Mouse (Mus musculus): ENCODE results near the gene Il21r. TPM values are rescaled to one million over a fixed set of nuclear protein-coding genes. Genes with fewer than 3 reads are reported as not detected.

Il21r gene
- total RNA-seq, 2 experiments from 2014 or later, result 2.2 to 2.5 TPM

GRCm38 (mm10) chr7:125601280-125601670 is 2.0 kb upstream of the Il21r start:
- no peak for DNase-seq

- DNase-seq, result no peak
These were observed 1.3 kb upstream of the Il21r start for GRCm38 (mm10) chr7:125601821-125602448.

GRCm38 (mm10) chr7:125604362-125605319 is 1.4 kb downstream of the Il21r start:
- no peak for DNase-seq

- DNase-seq, result no peak
These were observed 2.5 kb downstream of the Il21r start for GRCm38 (mm10) chr7:125605725-125606139.

GRCm38 (mm10) chr7:125606265-125607164 is 3.3 kb downstream of the Il21r start:
- DNase-seq, result no peak

GRCm38 (mm10) chr7:125607384-125608182 is 4.4 kb downstream of the Il21r start:
- DNase-seq, result no peak

GRCm38 (mm10) chr7:125608183-125608688 is 5.0 kb downstream of the Il21r start:
- DNase-seq, result no peak

GRCm38 (mm10) chr7:125613579-125613978 is 10.3 kb downstream of the Il21r start:
- no peak for DNase-seq

- no peak for DNase-seq
These were observed 12.2 kb downstream of the Il21r start for GRCm38 (mm10) chr7:125615453-125615852.

GRCm38 (mm10) chr7:125618016-125618415 is 14.8 kb downstream of the Il21r start:
- no peak for DNase-seq

- no peak for DNase-seq
These were observed 16.8 kb downstream of the Il21r start for GRCm38 (mm10) chr7:125620077-125620476.

GRCm38 (mm10) chr7:125622741-125623685 is 19.8 kb downstream of the Il21r start:
- DNase-seq, result no peak

GRCm38 (mm10) chr7:125625219-125625618 is 22.0 kb downstream of the Il21r start:
- DNase-seq, result no peak

GRCm38 (mm10) chr7:125625829-125626228 is 22.6 kb downstream of the Il21r start:
- DNase-seq, result no peak

GRCm38 (mm10) chr7:125630317-125630716 is 27.1 kb downstream of the Il21r start:
- DNase-seq, result no peak

GRCm38 (mm10) chr7:125630989-125631388 is 27.8 kb downstream of the Il21r start:
- DNase-seq, result no peak

GRCm38 (mm10) chr7:125637220-125638140 is 34.3 kb downstream of the Il21r start:
- DNase-seq, result no peak

GRCm38 (mm10) chr7:125638376-125638775 is 35.1 kb downstream of the Il21r start:
- DNase-seq, result no peak

- DNase-seq, result peak; percentile 72
These were observed 35.7 kb downstream of the Il21r start for GRCm38 (mm10) chr7:125638870-125639386.
